Mouse (Mus musculus): ENCODE results near the gene Large1.

DNA sequence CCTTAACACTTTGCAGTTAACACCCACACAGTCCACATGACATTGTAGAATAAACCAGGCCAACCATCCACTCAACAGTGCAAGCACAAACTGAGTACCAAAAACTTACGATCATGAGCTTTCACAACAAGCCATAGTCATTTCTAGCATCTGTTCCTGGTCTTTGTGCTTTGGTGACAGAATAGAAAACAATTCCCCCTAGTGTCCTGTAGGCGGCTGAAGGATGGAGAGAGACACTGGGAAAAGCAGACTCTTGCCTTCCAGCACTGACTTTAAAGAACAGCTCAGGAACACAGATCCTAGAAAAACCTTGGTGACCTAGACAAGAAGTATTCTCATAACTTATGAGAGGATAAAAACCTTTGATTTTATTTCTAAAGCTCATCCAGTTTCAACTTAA is 3.0 kb downstream of the Large1 start:
- TF ChIP-seq TBP (conservative IDR thresholded peaks at IDR 0.05; ENCODE audit: low read depth, low read length) (no peak), SMC3 (IDR thresholded peaks at IDR 0.05; ENCODE audit: low read depth, low read length) (no peak), POLR2A (IDR thresholded peaks at IDR 0.05; ENCODE audit: low read depth, low read length) (no peak), ELF1 (IDR thresholded peaks at IDR 0.05; ENCODE audit: low read depth, low read length) (no peak), GABPA (IDR thresholded peaks at IDR 0.05; ENCODE audit: insufficient replicate concordance, low read depth, low read length) (no peak), EP300 (IDR thresholded peaks at IDR 0.05; ENCODE audit: low read length) (no peak), CTCF (conservative IDR thresholded peaks at IDR 0.05 in 1 of 2, IDR thresholded peaks at IDR 0.05 in 1 of 2; ENCODE audit: low read depth in 2 of 2, low read length in 2 of 2) (no peak), MAFK (IDR thresholded peaks at IDR 0.05; ENCODE audit: insufficient replicate concordance, low read length) (no peak), BHLHE40 (IDR thresholded peaks at IDR 0.05; ENCODE audit: low read depth, low read length) (no peak), ZC3H11A (IDR thresholded peaks at IDR 0.05; ENCODE audit: low read depth, low read length) (no peak)

Measured in CH12.LX (cell line).